Mouse (Mus musculus): ENCODE measurements around the gene Jph4. TPM values are rescaled to one million over a fixed set of nuclear protein-coding genes. Genes with fewer than 3 reads are reported as not detected.
A peak's percentile ranks its signal among the peaks of the same experiment; 100 is the strongest.

Jph4 gene
- total and polyA plus RNA-seq, 3 experiments = not detected

GRCm38 (mm10) chr14:55105836-55106809 is 10.6 kb downstream of the Jph4 start, which contains the start of gene Ap1g2 (continued):
- TF ChIP-seq RCOR1 (IDR thresholded peaks at IDR 0.05; ENCODE audit: low read depth, low read length) = no peak
- TF ChIP-seq TCF12 (IDR thresholded peaks at IDR 0.05; ENCODE audit: low read depth, low read length) = 0 out of 2 replicates have a peak, but pooled peaks have one; percentile 2
- no peak for TF ChIP-seq GABPA (IDR thresholded peaks at IDR 0.05; ENCODE audit: low read depth, low read length)
- TF ChIP-seq POLR2AphosphoS2 (IDR thresholded peaks at IDR 0.05; ENCODE audit: low read length) = peak; percentile 76; the same call in 1 of the 2 replicates
- no peak; a peak in 1 of 6 replicates for TF ChIP-seq CTCF (IDR thresholded peaks at IDR 0.05 in 2 of 3, conservative IDR thresholded peaks at IDR 0.05 in 1 of 3; ENCODE audit: control insufficient read depth in 1 of 3, insufficient read depth in 1 of 3, low read depth in 2 of 3, low read length in 3 of 3, poor library complexity in 1 of 3, severe bottlenecking in 1 of 3)
- TF ChIP-seq KAT2A (conservative IDR thresholded peaks at IDR 0.05; ENCODE audit: low read depth, low read length) = no peak
- no peak for TF ChIP-seq ZKSCAN1 (IDR thresholded peaks at IDR 0.05; ENCODE audit: low read depth, low read length)
- TF ChIP-seq TAL1 (IDR thresholded peaks at IDR 0.05; ENCODE audit: low read length) = no peak
- peak; percentile 73; the same call in 1 of the 2 replicates for TF ChIP-seq TBP (IDR thresholded peaks at IDR 0.05; ENCODE audit: low read depth, low read length)
- no peak for TF ChIP-seq RAD21 (IDR thresholded peaks at IDR 0.05; ENCODE audit: low read depth, low read length)
- TF ChIP-seq ZC3H11A (IDR thresholded peaks at IDR 0.05; ENCODE audit: low read depth, low read length) = no peak
- no peak for TF ChIP-seq ZNF384 (IDR thresholded peaks at IDR 0.05; ENCODE audit: low read depth, low read length)
- peak; percentile 72 for TF ChIP-seq MAX (IDR thresholded peaks at IDR 0.05; ENCODE audit: low read length)
- no peak for TF ChIP-seq UBTF (IDR thresholded peaks at IDR 0.05; ENCODE audit: borderline replicate concordance, insufficient read depth, low read depth, low read length)

- peak overlapping the region; percentile 78 for H3K9ac ChIP-seq (ENCODE audit: control insufficient read depth, low read depth, low read length, poor library complexity, severe bottlenecking)
- peak; percentile 59 for DNase-seq (ENCODE audit: low read depth, low spot score)
- peak overlapping the region; percentile 57; the same call in 1 of the 2 replicates for H3K27ac ChIP-seq (ENCODE audit: control insufficient read depth, low read depth, low read length)
- H3K4me1 ChIP-seq (ENCODE audit: control insufficient read depth in 1 of 2, insufficient read depth in 2 of 2, low read length in 2 of 2) = peaks cover 6 to 10% of the 10 kb centered on the region in 2 experiments
- TF ChIP-seq ZKSCAN1 (IDR thresholded peaks at IDR 0.05; ENCODE audit: low read depth, low read length) (no peak), E2F4 (IDR thresholded peaks at IDR 0.05; ENCODE audit: borderline replicate concordance, low read depth, low read length) (no peak), TAL1 (IDR thresholded peaks at IDR 0.05; ENCODE audit: low read length) (peak; percentile 32), MXI1 (IDR thresholded peaks at IDR 0.05; ENCODE audit: low read depth, low read length) (no peak), KAT2A (conservative IDR thresholded peaks at IDR 0.05; ENCODE audit: low read depth, low read length) (no peak), EP300 (IDR thresholded peaks at IDR 0.05; ENCODE audit: low read depth in 1 of 2, low read length in 2 of 2) (peak in 1 of 2 experiments; percentile 21; a peak in 1 of 4 replicates), USF2 (IDR thresholded peaks at IDR 0.05; ENCODE audit: borderline replicate concordance in 1 of 2, insufficient read depth in 1 of 2, low read depth in 1 of 2, low read length in 2 of 2) (no peak)
- H3K9me3 ChIP-seq (replicated peaks; ENCODE audit: insufficient read depth, low read length) = no peaks in the 10 kb centered on the region
- H3K4me3 ChIP-seq (ENCODE audit: control insufficient read depth in 1 of 2, insufficient read depth in 1 of 2, low read depth in 2 of 2, low read length in 2 of 2) = peak overlapping the region; percentile 72 to 97
- H3K36me3 ChIP-seq (ENCODE audit: control insufficient read depth in 1 of 2, insufficient read depth in 2 of 2, low read length in 2 of 2) = peaks cover 0 to 5% of the 10 kb centered on the region in 2 experiments; a peak in 2 of 4 replicates
- peaks cover 0 to under 1% of the 10 kb centered on the region in 2 experiments; a peak in 1 of 4 replicates for H3K27me3 ChIP-seq (ENCODE audit: control insufficient read depth in 1 of 2, insufficient read depth in 2 of 2, low read length in 2 of 2)
- H3K79me2 ChIP-seq (ENCODE audit: control insufficient read depth, insufficient read depth, low read length, poor library complexity) = peaks cover 2% of the 10 kb centered on the region; the same call in 1 of the 2 replicates
Observed at GRCm38 (mm10) chr14:55105386-55105785, 11.3 kb downstream of the Jph4 start.

All from MEL (cell line).